Mouse (Mus musculus): ENCODE measurements around the gene Lypd1.

- TF ChIP-seq POLR2A (IDR thresholded peaks at IDR 0.05; ENCODE audit: low read depth, low read length) (no peak), CTCF (IDR thresholded peaks at IDR 0.05; ENCODE audit: extremely low read depth, insufficient read length, insufficient replicate concordance, low read depth, low read length) (no peak)
Observed at GRCm38 (mm10) chr1:125911337-125911900, 1.5 kb downstream of the Lypd1 start.
